Mouse (Mus musculus) midbrain, embryonic 12.5 days (tissue): ENCODE measurements around the gene Pgs1. TPM values are rescaled to one million over a fixed set of nuclear protein-coding genes. Genes with fewer than 3 reads are reported as not detected.

ENCODE experiments used
- ATAC-seq: fragments of 200-750 bp; cut with Nextera tagmentation; 2 replicates; pipeline ENCODE4 v1.8.0; 2017; ENCODE audit warnings: low read depth, moderate TSS enrichment, moderate library complexity; ENCODE audit not compliant: low FRiP score
- H3K27ac ChIP-seq: fragments of 300-500 bp; sonication (generic); replicated peaks from 2 replicates; pipeline ENCODE4 v1.5.1; 2016; ENCODE audit warnings: mild to moderate bottlenecking
- H3K27me3 ChIP-seq: fragments of 300-500 bp; sonication (generic); 2 replicates; pipeline ENCODE4 v1.6.1; 2016; ENCODE audit warnings: mild to moderate bottlenecking
- H3K36me3 ChIP-seq: fragments of 300-500 bp; sonication (generic); 2 replicates; pipeline ENCODE4 v1.6.1; 2016
- H3K4me1 ChIP-seq: fragments of 300-500 bp; sonication (generic); 2 replicates; pipeline ENCODE4 v1.6.1; 2016
- H3K4me2 ChIP-seq: fragments of 300-500 bp; sonication (generic); replicated peaks from 2 replicates; pipeline ENCODE4 v1.6.1; 2016; ENCODE audit warnings: mild to moderate bottlenecking, moderate library complexity
- H3K4me3 ChIP-seq: fragments of 300-500 bp; sonication (generic); 2 replicates; pipeline ENCODE4 v1.5.1; 2016; ENCODE audit warnings: mild to moderate bottlenecking
- H3K9ac ChIP-seq: fragments of 300-500 bp; sonication (generic); replicated peaks from 2 replicates; pipeline ENCODE4 v1.6.1; 2016; ENCODE audit warnings: mild to moderate bottlenecking, moderate library complexity
- H3K9me3 ChIP-seq: fragments of 300-500 bp; sonication (generic); 2 replicates; pipeline ENCODE4 v1.6.1; 2016; ENCODE audit warnings: mild to moderate bottlenecking
- WGBS: fragments of 180-500 bp; shearing (Covaris S2); methylation state at CpG from one replicate; pipeline ENCODE4 v1.1.7; 2016; 5-methylcytosine and 5-hydroxymethylcytosine counted together
- polyA plus RNA-seq: library from polyadenylated mRNA; unstranded; fragments of >200 nt; fragmentation: Nextera tagmentation; extraction: Ambion mirVana; gene quantifications from 2 replicates; pipeline ENCODE4 v1.2.1, GENCODE M21; 2016

Pgs1 gene
- polyA plus RNA-seq: 47.5 and 48.9 TPM in 2 replicates

GRCm38 (mm10) chr11:117986126-117987031, at the start of gene Pgs1:
Gene Pgs1 (plus strand): TSS chr11:117986292.
- Histone ChIP-seq H3K4me1 (peaks cover 45% of the 10 kb centered on the region), H3K27me3 (no peaks in the 10 kb centered on the region), H3K4me3 (peak within 1 kb of the TSS; percentile 100), H3K9me3 (no peaks in the 10 kb centered on the region), H3K9ac (peak within 1 kb of the TSS; percentile 96), H3K27ac (peak within 1 kb of the TSS; percentile 76), H3K4me2 (peak within 1 kb of the TSS; percentile 87), H3K36me3 (no peaks in the 10 kb centered on the region)
- 10% methylated on average over 38 of the region's 51 CpGs for WGBS
- peak; percentile 93 for ATAC-seq

GRCm38 (mm10) chr11:117939004-117939730, 46.9 kb upstream of the Pgs1 start:
- no peak for ATAC-seq
- Histone ChIP-seq H3K36me3 (no peaks in the 10 kb centered on the region), H3K4me2 (peak overlapping the region; percentile 32), H3K27me3 (peaks cover 51% of the 10 kb centered on the region), H3K9ac (no peak overlapping the region), H3K4me1 (peaks cover 60% of the 10 kb centered on the region), H3K4me3 (no peak overlapping the region), H3K27ac (peak overlapping the region; percentile 83), H3K9me3 (no peaks in the 10 kb centered on the region)
- 21% methylated on average over 4 of the region's 4 CpGs for WGBS

GRCm38 (mm10) chr11:117939741-117940285, 46.3 kb upstream of the Pgs1 start:
- H3K9ac ChIP-seq: peak overlapping the region; percentile 15; the same call in 1 of the 2 replicates
- 3% methylated on average over 7 of the region's 7 CpGs for WGBS
- H3K27ac ChIP-seq: peak overlapping the region; percentile 83
- no peaks in the 10 kb centered on the region for H3K36me3 ChIP-seq
- H3K9me3 ChIP-seq: no peaks in the 10 kb centered on the region
- H3K4me3 ChIP-seq: no peak overlapping the region
- peak overlapping the region; percentile 32 for H3K4me2 ChIP-seq
- H3K4me1 ChIP-seq: peaks cover 54% of the 10 kb centered on the region
- peaks cover 49% of the 10 kb centered on the region for H3K27me3 ChIP-seq
- ATAC-seq: peak; percentile 92

- no peak for ATAC-seq
- H3K9me3 ChIP-seq: no peaks in the 10 kb centered on the region
- no peak overlapping the region for H3K9ac ChIP-seq
- H3K27ac ChIP-seq: peak overlapping the region; percentile 83
- no peak overlapping the region for H3K4me2 ChIP-seq
- H3K4me1 ChIP-seq: peaks cover 47% of the 10 kb centered on the region
- WGBS: 93% methylated on average over 6 of the region's 6 CpGs
- H3K36me3 ChIP-seq: no peaks in the 10 kb centered on the region
- H3K27me3 ChIP-seq: peaks cover 48% of the 10 kb centered on the region
- H3K4me3 ChIP-seq: no peak overlapping the region
Measured at GRCm38 (mm10) chr11:117940881-117941280, 45.2 kb upstream of the Pgs1 start.

GRCm38 (mm10) chr11:117941325-117941834, 44.7 kb upstream of the Pgs1 start:
- Histone ChIP-seq H3K9ac (no peak overlapping the region), H3K27me3 (peaks cover 45% of the 10 kb centered on the region), H3K4me2 (no peak overlapping the region), H3K9me3 (no peaks in the 10 kb centered on the region), H3K36me3 (no peaks in the 10 kb centered on the region), H3K4me1 (peaks cover 42% of the 10 kb centered on the region), H3K4me3 (no peak overlapping the region), H3K27ac (no peak overlapping the region)
- 80% methylated on average over 8 of the region's 8 CpGs for WGBS
- no peak for ATAC-seq

GRCm38 (mm10) chr11:117941848-117942247, 44.2 kb upstream of the Pgs1 start:
- 6% methylated on average over 4 of the region's 4 CpGs for WGBS
- Histone ChIP-seq H3K4me2 (no peak overlapping the region), H3K27me3 (peaks cover 46% of the 10 kb centered on the region), H3K27ac (no peak overlapping the region), H3K4me3 (no peak overlapping the region), H3K4me1 (peaks cover 40% of the 10 kb centered on the region), H3K9ac (no peak overlapping the region), H3K36me3 (no peaks in the 10 kb centered on the region), H3K9me3 (no peaks in the 10 kb centered on the region)
- no peak for ATAC-seq

GRCm38 (mm10) chr11:117946195-117946979, 39.7 kb upstream of the Pgs1 start:
- Histone ChIP-seq H3K9me3 (no peaks in the 10 kb centered on the region), H3K9ac (no peak overlapping the region), H3K27ac (no peak overlapping the region), H3K4me2 (no peak overlapping the region), H3K27me3 (peaks cover 62% of the 10 kb centered on the region), H3K4me3 (no peak overlapping the region), H3K4me1 (peaks cover 16% of the 10 kb centered on the region), H3K36me3 (no peaks in the 10 kb centered on the region)
- WGBS: 85% methylated on average over 11 of the region's 11 CpGs
- ATAC-seq: no peak

GRCm38 (mm10) chr11:117946996-117947419, 39.1 kb upstream of the Pgs1 start:
- no peak overlapping the region for H3K4me2 ChIP-seq
- H3K36me3 ChIP-seq: no peaks in the 10 kb centered on the region
- H3K27me3 ChIP-seq: peaks cover 63% of the 10 kb centered on the region
- no peaks in the 10 kb centered on the region for H3K9me3 ChIP-seq
- WGBS: 82% methylated on average over 10 of the region's 10 CpGs
- peaks cover 10% of the 10 kb centered on the region for H3K4me1 ChIP-seq
- H3K9ac ChIP-seq: no peak overlapping the region
- no peak for ATAC-seq
- no peak overlapping the region for H3K4me3 ChIP-seq
- no peak overlapping the region for H3K27ac ChIP-seq

GRCm38 (mm10) chr11:117949392-117950091, 36.5 kb upstream of the Pgs1 start:
- no peak overlapping the region for H3K27ac ChIP-seq

GRCm38 (mm10) chr11:117951391-117951790, 34.7 kb upstream of the Pgs1 start:
- Histone ChIP-seq H3K27me3 (peaks cover 55% of the 10 kb centered on the region), H3K9me3 (no peaks in the 10 kb centered on the region), H3K27ac (no peak overlapping the region), H3K9ac (no peak overlapping the region), H3K4me2 (no peak overlapping the region), H3K4me3 (no peak overlapping the region), H3K4me1 (peaks cover 12% of the 10 kb centered on the region), H3K36me3 (no peaks in the 10 kb centered on the region)
- WGBS: 77% methylated on average over 6 of the region's 6 CpGs
- no peak for ATAC-seq

More at GRCm38 (mm10) chr11:117949392-117950091, 36.5 kb upstream of the Pgs1 start:
- H3K9ac ChIP-seq: peak overlapping the region; percentile 43
- H3K36me3 ChIP-seq: no peaks in the 10 kb centered on the region
- ATAC-seq: peak; percentile 84
- H3K4me1 ChIP-seq: peaks cover 12% of the 10 kb centered on the region
- 1% methylated on average over 45 of the region's 49 CpGs for WGBS
- H3K4me2 ChIP-seq: peak overlapping the region; percentile 52
- peak overlapping the region; percentile 28 for H3K4me3 ChIP-seq
- H3K9me3 ChIP-seq: no peaks in the 10 kb centered on the region
- peaks cover 62% of the 10 kb centered on the region for H3K27me3 ChIP-seq
